Mouse (Mus musculus) spleen, adult 2 months (tissue): ENCODE data around the gene Eml6. TPM values are rescaled to one million over a fixed set of nuclear protein-coding genes. Genes with fewer than 3 reads are reported as not detected.

Experiments
- DNase-seq, 2 experiments: peaks; one replicate each; pipeline versions ENCODE4 v3.0.0 to v3.0.0-alpha.2; 2012 to 2021; ENCODE audit warnings: low spot score in 2 of 2, low read depth in 1 of 2
- H3K27ac ChIP-seq: fragments of 200-500 bp; 2 replicates; pipeline ENCODE4 v1.5.1; 2012; ENCODE audit warnings: low read length, inconsistent platforms; ENCODE audit not compliant: insufficient read depth
- H3K27me3 ChIP-seq: fragments of 200-500 bp; 2 replicates; pipeline ENCODE4 v1.6.1; 2012; ENCODE audit warnings: mild to moderate bottlenecking, moderate library complexity, low read length, inconsistent platforms; ENCODE audit not compliant: control insufficient read depth, insufficient read depth
- H3K36me3 ChIP-seq: fragments of 200-500 bp; 2 replicates; pipeline ENCODE4 v1.6.1; 2012; ENCODE audit warnings: mild to moderate bottlenecking, low read length, inconsistent platforms; ENCODE audit not compliant: control insufficient read depth, insufficient read depth
- H3K4me1 ChIP-seq: fragments of 200-500 bp; 2 replicates; pipeline ENCODE4 v1.6.1; 2011; ENCODE audit warnings: inconsistent platforms; ENCODE audit not compliant: control insufficient read depth, insufficient read depth, insufficient read length
- H3K4me3 ChIP-seq: fragments of 200-500 bp; 2 replicates; pipeline ENCODE4 v1.5.1; 2011; ENCODE audit warnings: mild to moderate bottlenecking, inconsistent platforms; ENCODE audit not compliant: insufficient read depth, insufficient read length; ENCODE audit errors: extremely low read depth
- CTCF ChIP-seq: fragments of 200-500 bp; IDR thresholded peaks from 2 replicates; pipeline ENCODE4 v1.5.1; 2011; ENCODE audit warnings: mild to moderate bottlenecking, inconsistent platforms; ENCODE audit not compliant: insufficient read depth, insufficient read length, insufficient replicate concordance; ENCODE audit errors: extremely low read depth
- POLR2A ChIP-seq: fragments of 200-500 bp; IDR thresholded peaks from 2 replicates; pipeline ENCODE4 v1.6.1; 2011; ENCODE audit warnings: low read depth, low read length, inconsistent platforms
- WGBS: fragments of 180-500 bp; shearing (Covaris S2); methylation state at CpG from one replicate; pipeline ENCODE4 v1.1.7; 2018; 5-methylcytosine and 5-hydroxymethylcytosine counted together
- polyA plus RNA-seq: library from polyadenylated mRNA; depleted of rRNA; stranded (reverse); fragments of >200 nt; gene quantifications from 2 replicates; pipeline ENCODE4 v1.2.3, GENCODE M21; 2012

The Eml6 gene
- polyA plus RNA-seq, 1 experiment, result 0.98 TPM

- WGBS, result 66% methylated on average over 3 of the region's 3 CpGs
- DNase-seq, result no peak
- TF ChIP-seq CTCF (no peak), POLR2A (no peak)
- Histone ChIP-seq H3K27ac (no peak overlapping the region), H3K4me3 (no peak overlapping the region), H3K4me1 (no peaks in the 10 kb centered on the region; the same call in 1 of the 2 replicates), H3K36me3 (no peaks in the 10 kb centered on the region), H3K27me3 (no peaks in the 10 kb centered on the region)
Measured at GRCm38 (mm10) chr11:29810324-29810723, 215.5 kb downstream of the Eml6 start.

DNA sequence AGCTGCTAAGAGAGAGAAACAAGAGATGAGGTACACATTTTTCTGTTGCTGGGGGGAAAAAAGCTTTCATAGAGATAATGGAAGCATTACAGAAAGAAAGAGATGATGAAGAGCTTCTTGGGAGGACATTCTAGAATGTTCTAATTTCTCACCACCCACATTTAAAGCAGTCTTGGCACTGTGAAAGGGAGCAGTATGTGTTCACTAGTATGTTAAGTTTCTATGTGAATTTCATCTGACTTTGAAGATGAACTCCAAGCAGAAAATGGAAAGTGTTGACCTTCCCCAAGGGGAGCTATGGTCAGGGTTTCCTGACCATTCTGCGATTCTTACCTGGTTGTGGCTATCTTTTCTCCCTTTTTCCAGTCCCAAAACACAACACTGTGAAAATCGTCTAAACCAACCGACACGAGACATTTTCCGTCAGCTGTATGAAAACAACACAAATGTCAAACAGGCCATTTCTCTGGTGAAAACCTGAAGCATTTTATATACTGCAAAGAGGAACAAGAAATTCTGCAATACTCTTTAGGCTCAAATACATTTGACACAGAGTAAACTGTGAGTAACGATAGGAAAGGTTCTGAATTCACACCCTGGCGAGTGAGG is 216.7 kb downstream of the Eml6 start:
- Histone ChIP-seq H3K27ac (no peak overlapping the region; the same call in 1 of the 2 replicates), H3K4me3 (no peak overlapping the region), H3K27me3 (no peaks in the 10 kb centered on the region), H3K4me1 (no peaks in the 10 kb centered on the region; the same call in 1 of the 2 replicates), H3K36me3 (no peaks in the 10 kb centered on the region)
- TF ChIP-seq POLR2A (no peak), CTCF (no peak)
- 72% methylated on average over 7 of the region's 7 CpGs for WGBS
- DNase-seq, result no peak

DNA sequence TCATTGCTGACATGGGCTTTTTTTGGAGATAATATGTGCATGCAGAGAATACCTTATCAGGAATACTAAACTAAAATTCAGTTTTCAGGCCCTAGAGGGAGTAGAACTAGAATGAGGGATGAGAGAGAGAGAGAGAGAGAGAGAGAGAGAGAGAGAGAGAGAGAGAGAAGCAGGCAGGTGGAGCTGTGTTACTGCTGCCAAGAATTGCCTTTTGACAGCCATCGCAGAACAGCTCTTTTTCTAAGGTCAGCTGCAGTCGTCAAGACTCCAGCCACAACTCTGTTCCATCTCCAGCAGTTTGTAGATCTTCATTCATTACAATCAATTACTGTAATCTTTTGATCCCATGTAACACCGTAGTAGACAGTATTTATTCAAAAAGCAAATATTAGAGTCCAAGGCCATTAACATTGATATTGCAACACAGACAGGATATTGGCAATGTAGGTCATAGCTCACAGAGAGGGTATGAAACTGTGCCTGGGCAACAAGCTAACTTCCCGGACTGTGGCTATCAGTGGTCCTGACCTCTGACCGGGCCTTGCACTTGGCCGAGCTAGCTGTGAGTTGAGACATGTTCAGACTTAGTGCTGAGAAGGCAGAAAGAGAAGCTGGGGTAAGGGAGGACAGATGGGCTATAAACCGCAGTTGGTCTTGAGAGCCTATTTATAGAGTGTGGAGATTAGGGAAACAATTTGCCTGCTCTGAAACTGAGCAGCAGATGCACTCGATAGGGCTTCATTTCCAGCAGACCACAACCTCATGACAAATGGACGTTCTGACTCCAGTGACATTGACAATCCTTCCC is 217.5 kb downstream of the Eml6 start:
- WGBS, result 36% methylated on average over 9 of the region's 9 CpGs

GRCm38 (mm10) chr11:29807325-29807724 is 218.5 kb downstream of the Eml6 start:
- 80% methylated on average over 5 of the region's 5 CpGs for WGBS
- Histone ChIP-seq H3K27me3 (no peaks in the 10 kb centered on the region), H3K4me3 (no peak overlapping the region), H3K36me3 (no peaks in the 10 kb centered on the region), H3K4me1 (no peaks in the 10 kb centered on the region; the same call in 1 of the 2 replicates), H3K27ac (no peak overlapping the region)
- TF ChIP-seq CTCF, result no peak
- no peak for TF ChIP-seq POLR2A
- DNase-seq, result no peak

More for the DNA sequence above, 217.5 kb downstream of the Eml6 start:
- TF ChIP-seq POLR2A (no peak), CTCF (no peak)
- Histone ChIP-seq H3K4me3 (no peak overlapping the region), H3K4me1 (no peaks in the 10 kb centered on the region; the same call in 1 of the 2 replicates), H3K27me3 (no peaks in the 10 kb centered on the region), H3K27ac (no peak overlapping the region; the same call in 1 of the 2 replicates), H3K36me3 (no peaks in the 10 kb centered on the region)
- DNase-seq, result no peak

DNA sequence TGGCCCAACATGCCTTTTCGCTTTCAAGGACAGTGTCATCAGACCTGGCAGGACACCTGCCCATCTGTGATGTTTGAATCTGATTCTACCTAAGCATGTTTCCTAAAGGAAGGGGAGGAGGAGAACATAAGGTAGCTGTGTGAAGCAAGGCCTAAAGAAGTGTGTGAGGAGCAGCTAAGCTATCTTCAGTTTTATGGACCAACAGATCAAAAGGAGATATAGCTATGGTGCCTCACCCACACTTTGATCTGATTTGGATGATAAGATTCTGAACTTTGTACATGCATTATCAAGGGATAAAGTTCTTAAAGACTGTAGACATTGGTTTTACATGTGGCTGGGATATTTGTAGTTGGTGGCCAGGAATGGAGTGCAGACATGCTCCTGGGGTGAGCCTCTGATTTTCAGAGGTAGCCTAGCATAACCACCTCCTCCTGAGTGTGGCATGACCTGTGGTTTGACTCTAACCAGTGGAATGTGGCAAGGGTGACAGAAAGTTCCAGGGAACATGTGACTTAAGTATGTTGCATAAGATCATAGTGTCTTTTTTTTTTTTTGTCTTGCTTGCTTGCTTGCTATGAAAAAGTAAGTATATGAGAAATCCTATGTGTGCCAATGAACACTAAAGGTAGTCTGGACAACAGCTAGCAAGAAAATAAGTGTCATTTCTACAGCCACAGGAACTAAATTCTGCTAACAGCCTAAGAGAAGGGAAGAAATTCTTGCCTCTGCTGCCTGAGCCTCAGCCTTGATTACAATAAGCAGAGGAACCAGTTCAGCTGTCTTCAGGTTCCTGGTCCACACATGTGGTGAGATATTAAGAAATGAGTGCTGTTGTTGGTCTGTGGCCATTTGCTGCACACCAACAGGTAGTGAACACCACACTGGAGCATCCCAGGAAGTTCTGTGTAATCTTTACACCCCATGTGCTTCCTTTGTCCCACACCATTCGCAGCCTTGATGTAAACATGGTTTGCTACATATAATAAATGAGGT is 224.1 kb downstream of the Eml6 start:
- TF ChIP-seq CTCF (no peak), POLR2A (no peak)
- WGBS, result 76% methylated on average over 2 of the region's 2 CpGs
- no peak overlapping the region for H3K4me3 ChIP-seq
- no peaks in the 10 kb centered on the region for H3K4me1 ChIP-seq
- no peaks in the 10 kb centered on the region for H3K36me3 ChIP-seq
- H3K27me3 ChIP-seq, result no peaks in the 10 kb centered on the region
- no peak for DNase-seq
- no peak overlapping the region for H3K27ac ChIP-seq

GRCm38 (mm10) chr11:29799839-29800238 is 226.0 kb downstream of the Eml6 start:
- Histone ChIP-seq H3K36me3 (no peaks in the 10 kb centered on the region), H3K4me3 (no peak overlapping the region), H3K27me3 (no peaks in the 10 kb centered on the region), H3K27ac (no peak overlapping the region), H3K4me1 (no peaks in the 10 kb centered on the region)
- TF ChIP-seq CTCF (no peak), POLR2A (no peak)
- WGBS, result 53% methylated on average over 1 of the region's 1 CpGs
- DNase-seq, result no peak
